Mouse (Mus musculus) heart, adult 11 months (tissue): ENCODE data around the gene Mfsd5.
A peak's percentile ranks its signal among the peaks of the same experiment; 100 is the strongest.

Experiments
- DNase-seq: peaks from one replicate; pipeline ENCODE4 v3.0.0; 2022

Mfsd5 gene

DNA sequence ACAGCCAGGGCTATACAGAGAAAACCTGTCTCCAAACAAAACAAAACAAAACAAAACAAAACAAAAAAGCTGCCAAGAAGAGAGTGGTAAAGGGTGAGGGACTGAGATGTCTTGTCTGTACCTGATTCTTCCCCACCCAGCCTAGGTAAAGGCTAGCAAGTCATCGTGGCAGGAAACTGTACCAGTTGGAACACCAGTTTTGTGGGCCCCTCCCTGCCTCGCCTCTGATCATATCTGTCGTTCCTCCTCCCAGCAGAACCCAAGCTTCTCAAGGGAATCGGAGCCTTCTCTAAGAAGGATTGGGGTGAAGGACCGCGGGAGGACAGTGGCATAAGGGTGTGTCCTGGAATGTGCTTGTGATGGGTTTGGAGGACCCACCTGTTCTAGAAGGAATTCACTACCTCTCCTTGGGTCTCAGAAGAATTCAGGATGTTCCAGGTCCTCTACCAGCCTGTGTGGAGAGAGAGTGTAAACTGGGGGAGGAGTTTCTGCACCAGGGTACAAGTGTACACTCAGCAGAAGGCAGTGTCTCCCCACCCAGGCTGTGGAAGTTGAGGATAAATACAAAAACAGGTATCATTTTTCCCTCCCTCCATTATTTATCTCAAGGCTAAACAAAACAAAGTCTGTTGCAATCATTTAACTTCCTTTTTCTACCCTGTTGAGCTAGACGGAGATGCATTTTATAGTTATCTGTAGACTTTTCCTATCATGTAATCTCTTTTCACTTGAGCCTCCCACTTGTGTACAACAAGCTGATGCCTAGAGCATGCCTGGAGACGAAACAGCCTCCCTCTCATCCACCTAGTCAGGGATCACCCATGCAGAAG lies 3.4 kb downstream of the Mfsd5 start:
- no peak for DNase-seq

DNA sequence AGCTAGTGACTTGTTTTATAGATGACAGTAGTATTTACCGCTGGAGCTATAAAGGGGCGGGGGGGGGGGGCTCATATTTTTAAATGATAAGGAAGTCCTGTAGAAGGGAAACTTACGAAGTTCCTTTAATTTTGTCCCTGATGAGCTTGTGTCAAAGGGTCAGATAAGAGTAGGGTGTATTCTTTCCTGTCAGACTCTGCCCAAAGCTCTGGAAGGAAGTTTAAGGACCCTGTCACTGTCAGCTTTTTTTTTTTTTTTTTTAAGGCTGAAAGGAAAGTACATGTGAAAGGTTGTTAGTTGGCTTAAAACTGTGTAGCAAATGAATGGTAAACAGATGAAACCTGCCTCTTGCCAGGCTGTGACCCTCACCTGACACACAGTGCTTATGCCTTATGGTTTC lies 4.4 kb downstream of the Mfsd5 start:
- no peak for DNase-seq

DNA sequence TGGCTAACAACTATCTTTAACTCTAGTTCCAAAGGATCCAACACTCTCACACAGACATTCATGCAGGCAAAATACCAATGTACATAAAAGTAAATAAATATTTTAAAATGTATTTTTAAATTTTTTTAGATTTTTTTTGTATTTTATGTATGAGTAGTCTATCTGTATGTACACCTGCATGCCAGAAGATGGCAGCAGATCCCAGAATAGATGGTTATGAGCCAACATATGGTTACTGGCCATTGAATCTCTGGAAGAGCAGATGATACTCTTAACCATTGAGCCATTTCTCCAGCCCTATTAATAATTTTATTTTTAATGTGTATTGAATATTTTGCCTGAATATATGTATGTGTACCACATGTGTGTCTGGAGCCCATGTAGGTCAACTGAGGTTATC lies 8.1 kb downstream of the Mfsd5 start:
- no peak for DNase-seq

DNA sequence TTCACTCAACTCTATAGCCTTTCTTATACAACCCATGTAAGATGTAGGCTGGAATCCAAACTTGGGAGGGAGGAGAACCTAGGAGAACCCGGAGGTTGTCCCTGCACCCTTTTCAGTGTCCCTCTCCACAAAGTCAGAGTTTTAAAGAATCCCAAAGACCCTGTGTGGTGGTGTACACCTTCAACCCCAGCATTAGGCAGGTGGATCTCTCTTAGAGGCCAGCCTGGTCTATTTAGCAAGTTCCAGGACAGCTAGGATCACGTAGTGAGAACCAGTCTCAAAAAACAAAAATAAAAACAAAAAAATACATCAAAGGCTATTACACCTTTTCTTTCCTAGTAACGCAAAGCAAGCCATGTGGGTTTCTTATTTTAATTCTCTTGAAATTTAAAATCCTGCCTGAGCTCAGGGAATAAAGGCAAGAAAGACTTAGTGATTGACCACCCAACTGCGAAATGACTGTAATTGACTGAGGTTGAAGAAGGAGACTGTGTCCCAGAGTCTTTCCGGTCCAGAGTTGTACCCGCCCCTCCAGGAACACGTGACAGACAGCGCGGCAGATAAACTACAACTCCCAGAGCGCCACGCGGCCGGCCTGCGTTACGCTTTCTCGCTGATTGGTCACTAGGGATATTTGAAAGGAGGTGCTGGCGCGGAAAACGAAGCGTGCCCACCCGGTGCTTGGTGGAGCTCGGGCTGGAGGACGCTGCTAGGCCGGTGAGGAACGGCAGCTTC lies 16.5 kb downstream of the Mfsd5 start, which contains the start of gene Espl1:
Espl1 (plus strand) TSS at position 634 of the 735 bp plus-strand sequence.
- DNase-seq, result peak; percentile 99

DNA sequence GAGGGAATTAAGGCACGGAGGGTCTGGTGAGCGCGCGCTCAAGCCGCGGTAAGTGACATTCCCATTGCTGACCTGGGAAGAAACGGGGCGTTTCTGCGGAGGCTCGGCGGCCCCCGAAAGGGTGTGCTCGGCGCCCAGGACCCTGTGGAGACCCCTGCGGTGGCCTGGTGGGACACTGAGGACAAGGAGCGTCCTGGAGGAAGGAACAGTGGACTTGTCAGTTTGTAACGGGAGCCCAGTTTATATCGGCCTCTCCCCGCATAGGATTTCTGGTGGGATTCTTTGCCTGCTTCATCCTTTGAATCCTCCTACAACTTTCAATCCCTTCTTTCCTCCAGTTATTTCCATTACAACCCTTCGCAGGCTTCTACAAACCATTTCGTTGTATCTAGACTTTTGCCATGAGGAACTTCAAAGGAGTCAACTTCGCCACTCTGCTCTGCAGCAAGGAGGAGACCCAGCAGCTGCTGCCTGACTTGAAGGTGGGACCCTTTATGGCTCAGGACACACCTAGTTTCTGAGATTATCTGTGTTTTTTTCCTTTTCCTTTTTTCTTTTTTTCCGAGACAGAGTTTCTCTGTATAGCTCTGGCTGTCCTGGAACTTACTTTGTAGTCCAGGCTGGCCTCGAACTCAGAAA lies 17.2 kb downstream of the Mfsd5 start:
- DNase-seq, result no peak

DNA sequence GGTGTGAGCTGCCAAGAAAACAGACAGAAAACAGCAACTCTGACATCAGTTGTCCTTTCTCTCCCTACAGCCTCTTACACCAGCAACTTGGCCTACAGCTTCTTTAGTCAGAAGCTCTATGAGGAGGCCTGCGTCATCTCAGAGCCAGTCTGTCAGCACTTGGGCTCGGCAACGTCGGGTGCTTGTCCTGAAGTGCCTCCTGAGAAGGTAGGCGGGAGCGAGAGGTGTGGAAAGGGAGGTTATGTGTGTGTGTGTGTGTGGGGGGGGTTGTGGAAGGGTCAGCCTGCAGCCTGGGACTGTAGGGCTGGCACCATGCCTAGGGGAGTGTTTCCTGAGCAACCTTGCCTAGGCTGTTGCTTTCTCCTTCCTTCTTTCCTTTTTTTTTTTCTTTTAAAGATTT lies 23.3 kb downstream of the Mfsd5 start:
- peak; percentile 95 for DNase-seq

DNA sequence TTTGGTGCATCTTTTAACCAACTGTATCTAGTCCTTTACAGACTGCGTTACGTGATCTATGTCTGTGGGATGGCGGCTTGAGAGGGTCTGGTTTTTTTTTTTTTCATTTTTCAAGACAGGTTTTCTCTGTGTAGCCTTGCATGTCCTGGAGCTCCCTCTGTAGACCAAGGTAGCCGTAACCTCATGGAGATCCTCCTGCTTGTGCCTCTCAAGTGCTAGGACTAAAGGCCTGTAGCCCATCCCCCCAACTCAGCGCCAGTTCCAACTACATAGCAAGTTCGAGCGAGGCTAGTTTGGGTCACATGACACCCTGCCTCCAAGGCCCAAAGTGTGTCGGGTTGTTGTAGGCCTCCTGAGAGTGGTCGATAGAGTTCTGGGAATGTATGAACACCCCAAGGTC lies 29.5 kb downstream of the Mfsd5 start:
- no peak for DNase-seq

DNA sequence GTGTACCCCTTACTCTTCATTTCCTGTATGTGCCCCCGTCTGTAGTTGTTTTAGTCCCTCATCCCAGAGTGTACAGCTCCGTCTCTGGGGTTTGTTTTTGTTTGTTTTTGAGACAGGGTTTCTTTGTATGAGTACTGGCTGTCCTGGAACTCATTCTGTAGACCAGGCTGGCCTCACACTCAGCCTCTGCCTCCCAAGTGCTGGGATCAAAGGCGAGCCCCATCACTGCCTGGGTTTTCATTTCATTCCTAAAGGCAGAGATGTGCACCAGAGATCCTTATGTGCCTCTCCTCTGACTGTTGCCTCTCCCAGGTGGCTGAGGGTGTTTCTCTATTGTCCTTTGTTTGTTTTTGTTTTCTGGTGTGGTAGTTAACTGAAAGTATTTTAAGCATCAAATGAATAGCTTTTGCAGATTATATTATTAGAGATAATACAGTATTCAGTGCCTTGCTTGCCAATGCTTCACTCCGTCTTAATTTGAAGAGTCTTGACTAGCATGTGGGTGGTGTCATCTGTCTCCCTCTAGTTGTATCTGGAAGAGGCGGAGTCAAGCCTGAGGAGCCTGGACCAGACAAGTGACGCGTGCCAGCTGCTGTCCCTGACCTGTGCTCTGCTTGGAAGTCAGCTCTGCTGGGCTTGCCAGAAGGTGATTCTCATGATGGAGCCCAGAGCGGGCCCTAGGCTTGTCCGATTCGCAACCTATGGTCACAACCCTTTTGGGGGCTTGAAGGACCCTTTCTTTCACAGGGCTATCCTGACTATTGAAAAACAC lies 31.0 kb downstream of the Mfsd5 start:
- peak; percentile 98 for DNase-seq

DNA sequence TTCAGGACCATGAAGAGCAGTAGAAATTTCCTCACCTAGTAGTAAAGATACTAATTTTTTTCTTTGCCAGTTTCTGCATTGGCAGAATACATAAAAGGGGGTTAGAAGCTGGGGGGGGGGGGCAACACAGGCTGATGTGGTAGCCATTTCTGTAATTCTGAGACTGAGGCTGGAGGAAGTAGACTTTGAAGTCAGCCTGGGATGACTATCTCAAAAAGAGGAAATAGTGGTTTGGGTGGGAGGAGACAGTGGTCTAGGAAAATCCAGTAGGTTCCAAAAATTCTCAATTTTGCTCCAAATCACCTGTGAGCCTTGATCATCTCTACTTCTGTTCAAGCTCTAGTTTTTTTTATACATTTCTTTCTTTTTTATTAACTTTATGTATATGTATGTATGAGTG lies 32.2 kb downstream of the Mfsd5 start:
- no peak for DNase-seq

DNA sequence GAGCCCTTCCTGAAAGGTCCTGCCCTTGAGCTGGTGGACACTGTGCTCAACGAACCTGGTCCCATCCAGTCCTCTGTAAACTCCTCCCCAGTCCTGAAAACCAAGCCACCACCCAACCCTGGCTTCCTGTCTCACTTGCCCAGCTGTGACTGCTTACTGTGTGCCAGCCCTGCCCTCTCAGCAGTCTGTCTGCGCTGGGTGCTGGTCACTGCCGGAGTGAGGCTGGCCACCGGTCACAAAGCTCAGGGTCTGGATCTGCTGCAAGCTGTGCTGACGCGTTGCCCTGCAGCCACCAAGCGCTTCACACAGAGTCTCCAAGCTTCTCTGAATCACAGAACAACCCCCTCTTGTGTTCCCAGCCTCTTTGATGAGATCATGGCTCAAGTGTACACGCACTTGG lies 36.0 kb downstream of the Mfsd5 start:
- peak; percentile 97 for DNase-seq

DNA sequence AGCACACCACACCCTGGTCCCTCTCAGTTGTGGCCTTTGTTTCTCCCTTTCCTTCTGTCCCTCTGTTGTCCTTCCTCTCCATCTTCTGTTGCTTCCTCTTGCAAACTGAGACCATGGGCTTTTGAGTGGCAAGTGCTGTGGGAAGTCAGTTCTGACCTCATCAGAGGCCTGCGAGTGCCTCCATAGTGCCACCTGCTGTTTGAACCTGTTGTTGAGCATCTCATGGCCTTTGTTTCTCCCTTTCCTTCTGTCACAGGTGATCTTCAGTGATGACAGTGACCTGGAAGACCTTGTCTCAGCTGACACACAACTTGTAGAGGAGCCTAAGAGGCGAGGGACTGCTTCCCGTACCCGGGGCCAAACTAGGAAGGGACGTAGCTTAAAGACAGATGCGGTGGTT lies 37.0 kb downstream of the Mfsd5 start:
- peak; percentile 96 for DNase-seq

DNA sequence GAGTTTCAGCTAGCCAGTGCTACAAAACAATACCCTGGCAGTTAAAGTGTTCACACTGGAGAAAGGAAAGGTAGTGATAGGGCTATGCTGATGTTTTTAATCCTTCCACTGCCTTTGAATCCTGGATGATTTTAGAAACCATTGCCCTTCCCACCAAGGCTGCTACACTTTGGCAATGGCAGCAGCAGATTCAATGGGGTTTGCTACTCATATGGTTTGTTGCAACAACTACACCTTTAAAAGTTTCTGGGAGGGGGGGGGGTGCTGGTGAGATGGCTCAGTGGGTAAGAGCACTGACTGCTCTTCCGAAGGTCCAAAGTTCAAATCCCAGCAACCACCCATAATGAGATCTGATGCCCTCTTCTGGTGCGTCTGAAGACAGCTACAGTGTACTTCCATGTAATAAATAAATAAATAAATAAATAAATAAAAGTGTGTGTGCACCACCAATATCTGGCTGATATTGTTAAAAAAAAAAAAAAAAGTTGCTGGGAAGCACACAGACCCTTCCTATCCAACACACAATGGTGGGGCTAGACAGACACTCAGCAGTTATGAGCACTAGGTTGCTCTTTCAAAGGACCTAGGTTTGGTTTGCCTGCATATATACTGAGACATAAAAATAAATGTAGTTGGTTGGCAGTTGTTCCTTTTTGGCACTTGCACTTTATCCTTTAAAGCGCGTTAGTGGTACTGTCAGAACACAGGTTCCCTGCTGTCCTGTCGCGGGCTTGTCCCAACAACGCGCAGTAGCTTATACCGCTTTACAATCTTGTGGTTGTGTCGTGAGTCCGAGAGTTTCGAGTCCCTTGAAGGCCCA lies 45.6 kb downstream of the Mfsd5 start:
- no peak for DNase-seq

DNA sequence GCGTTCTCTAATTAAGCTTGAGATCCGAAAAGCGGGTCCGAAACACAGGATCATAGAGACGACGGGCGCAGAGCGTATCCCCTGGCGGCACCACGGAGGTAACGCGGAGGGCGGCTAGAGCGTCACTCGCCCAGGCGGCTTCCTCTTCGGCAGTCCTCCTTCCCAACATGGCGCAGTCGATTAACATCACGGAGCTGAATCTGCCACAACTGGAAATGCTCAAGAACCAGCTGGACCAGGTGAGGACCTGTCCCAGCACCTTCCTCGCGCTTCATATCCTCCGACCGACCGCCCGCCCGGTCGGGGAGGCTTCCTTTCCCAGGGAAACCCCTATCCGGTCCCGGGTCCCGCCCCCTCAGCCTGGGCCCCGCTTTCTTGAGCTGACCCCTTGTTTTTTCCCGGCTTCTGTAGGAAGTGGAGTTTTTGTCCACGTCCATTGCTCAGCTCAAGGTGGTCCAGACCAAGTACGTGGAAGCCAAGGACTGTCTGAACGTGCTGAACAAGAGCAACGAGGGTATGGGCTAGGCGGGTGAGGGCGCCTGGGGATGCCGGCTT lies 46.8 kb downstream of the Mfsd5 start, which contains the start of gene Pfdn5:
Pfdn5 (plus strand) TSS at position 95 of the 555 bp plus-strand sequence.
- DNase-seq, result peak; percentile 98

DNA sequence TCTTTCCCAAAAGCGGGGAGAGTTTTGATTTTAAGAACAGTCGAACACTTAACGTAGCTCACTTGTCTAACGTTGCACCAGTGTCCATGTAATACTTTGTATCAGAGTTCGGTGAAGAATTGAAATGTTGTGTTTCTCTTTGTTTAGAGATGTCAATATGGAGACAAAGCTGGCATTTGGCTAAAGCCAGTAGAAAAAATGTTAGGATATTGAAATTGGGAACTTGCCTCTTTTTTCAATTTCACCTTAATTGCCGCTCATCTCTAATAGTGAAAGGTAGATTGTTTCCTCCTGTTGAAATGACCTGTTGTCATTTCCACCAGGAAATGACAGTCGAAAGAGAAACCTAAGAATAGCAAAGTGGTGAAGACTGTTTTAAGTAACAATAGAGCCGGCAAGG lies 47.6 kb downstream of the Mfsd5 start:
- DNase-seq, result no peak
